Mouse (Mus musculus) embryonic facial prominence, embryonic 14.5 days (tissue): Measurements from ENCODE around the gene Atp6v1fnb. TPM values are rescaled to one million over a fixed set of nuclear protein-coding genes. Genes with fewer than 3 reads are reported as not detected.

Experiments used
- ATAC-seq: fragments of 200-750 bp; cut with Nextera tagmentation; 2 replicates; pipeline ENCODE4 v1.8.0; 2017; ENCODE audit warnings: low read depth, moderate number of reproducible peaks, moderate TSS enrichment
- DNase-seq: peaks from one replicate; pipeline ENCODE4 v3.0.0-alpha.2; 2015; ENCODE audit warnings: low spot score
- H3K27ac ChIP-seq: fragments of 300-500 bp; sonication (generic); replicated peaks from 2 replicates; pipeline ENCODE4 v1.5.1; 2014; ENCODE audit warnings: low read depth, mild to moderate bottlenecking, low read length, moderate library complexity
- H3K27me3 ChIP-seq: fragments of 300-500 bp; sonication (generic); replicated peaks from 2 replicates; pipeline ENCODE4 v1.6.1; 2014; ENCODE audit warnings: low read length; ENCODE audit not compliant: control insufficient read depth, insufficient read depth
- H3K36me3 ChIP-seq: fragments of 300-500 bp; sonication (generic); 2 replicates; pipeline ENCODE4 v1.6.1; 2014; ENCODE audit warnings: low read length, mixed read lengths; ENCODE audit not compliant: control insufficient read depth, insufficient read depth
- H3K4me1 ChIP-seq: fragments of 300-500 bp; sonication (generic); 2 replicates; pipeline ENCODE4 v1.6.1; 2014; ENCODE audit warnings: antibody characterized with exemption, low read length; ENCODE audit not compliant: control insufficient read depth, insufficient read depth
- H3K4me2 ChIP-seq: fragments of 300-500 bp; sonication (generic); 2 replicates; pipeline ENCODE4 v1.6.1; 2014; ENCODE audit warnings: low read depth, mild to moderate bottlenecking, low read length, moderate library complexity, mixed read lengths
- H3K4me3 ChIP-seq: fragments of 300-500 bp; sonication (generic); 2 replicates; pipeline ENCODE4 v1.5.1; 2014; ENCODE audit warnings: low read depth, mild to moderate bottlenecking, low read length
- H3K9ac ChIP-seq: fragments of 300-500 bp; sonication (generic); 2 replicates; pipeline ENCODE4 v1.6.1; 2014; ENCODE audit warnings: low read depth, mild to moderate bottlenecking, low read length, moderate library complexity, mixed read lengths
- H3K9me3 ChIP-seq: fragments of 300-500 bp; sonication (generic); 2 replicates; pipeline ENCODE4 v1.6.1; 2016; ENCODE audit warnings: low read length; ENCODE audit not compliant: control insufficient read depth
- WGBS: fragments of 180-500 bp; shearing (Covaris S2); extraction: QIAGEN DNeasy Blood & Tissue Kit; methylation state at CpG from one replicate; pipeline ENCODE4 v1.1.7; 2014; 5-methylcytosine and 5-hydroxymethylcytosine counted together
- polyA plus RNA-seq: library from polyadenylated mRNA; unstranded; fragments of >200 nt; fragmentation: Nextera tagmentation; extraction: Ambion mirVana; gene quantifications from 2 replicates; pipeline ENCODE4 v1.2.1, GENCODE M21; 2014

Gene Atp6v1fnb
- polyA plus RNA-seq, 1 experiment from 2014 or later, result not detected

DNA sequence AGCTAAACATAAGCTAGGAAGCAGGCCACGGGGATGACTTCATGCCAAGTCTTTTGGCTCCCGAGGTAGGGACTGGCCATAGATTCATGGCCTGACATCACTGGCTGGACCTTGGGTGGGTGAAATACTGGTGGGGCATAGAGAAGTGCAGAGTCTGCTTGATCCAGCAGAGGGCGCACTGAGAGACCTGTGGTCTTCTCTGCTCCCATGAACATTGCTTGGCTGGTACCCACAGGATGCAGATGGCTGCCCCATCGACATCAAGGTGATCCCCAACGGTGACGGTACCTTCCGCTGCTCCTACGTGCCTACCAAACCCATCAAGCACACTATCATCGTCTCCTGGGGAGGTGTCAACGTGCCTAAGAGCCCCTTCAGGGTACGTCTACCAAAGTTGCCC, 26.5 kb upstream of the Atp6v1fnb start:
- DNase-seq (no peak), ATAC-seq (no peak)
- peaks cover 94% of the 10 kb centered on the region for H3K36me3 ChIP-seq
- H3K4me3 ChIP-seq, result no peak overlapping the region
- H3K4me2 ChIP-seq, result no peak overlapping the region
- 77% methylated on average over 11 of the region's 11 CpGs for WGBS
- no peaks in the 10 kb centered on the region for H3K9me3 ChIP-seq
- no peaks in the 10 kb centered on the region for H3K4me1 ChIP-seq
- H3K27ac ChIP-seq, result no peak overlapping the region
- H3K27me3 ChIP-seq, result no peaks in the 10 kb centered on the region
- no peak overlapping the region for H3K9ac ChIP-seq

DNA sequence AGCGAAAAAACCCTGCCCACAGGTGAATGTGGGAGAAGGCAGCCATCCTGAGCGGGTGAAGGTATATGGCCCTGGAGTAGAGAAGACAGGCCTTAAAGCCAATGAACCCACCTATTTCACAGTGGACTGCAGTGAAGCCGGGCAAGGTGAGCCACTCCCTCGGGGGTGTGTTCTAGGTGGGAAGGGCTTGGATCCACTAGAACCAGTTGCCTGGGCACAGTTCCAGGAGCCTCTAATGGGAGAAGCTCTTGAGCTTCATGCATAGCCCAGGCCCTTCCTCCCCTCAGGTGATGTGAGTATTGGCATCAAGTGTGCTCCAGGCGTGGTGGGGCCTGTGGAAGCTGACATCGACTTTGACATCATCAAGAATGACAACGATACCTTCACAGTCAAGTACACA, 25.9 kb upstream of the Atp6v1fnb start:
- Histone ChIP-seq H3K4me3 (no peak overlapping the region), H3K9ac (no peak overlapping the region), H3K36me3 (peaks cover 92% of the 10 kb centered on the region), H3K27ac (no peak overlapping the region), H3K27me3 (no peaks in the 10 kb centered on the region), H3K4me2 (no peak overlapping the region), H3K9me3 (no peaks in the 10 kb centered on the region), H3K4me1 (no peaks in the 10 kb centered on the region)
- ATAC-seq, result no peak
- DNase-seq, result no peak
- 96% methylated on average over 6 of the region's 7 CpGs for WGBS

DNA sequence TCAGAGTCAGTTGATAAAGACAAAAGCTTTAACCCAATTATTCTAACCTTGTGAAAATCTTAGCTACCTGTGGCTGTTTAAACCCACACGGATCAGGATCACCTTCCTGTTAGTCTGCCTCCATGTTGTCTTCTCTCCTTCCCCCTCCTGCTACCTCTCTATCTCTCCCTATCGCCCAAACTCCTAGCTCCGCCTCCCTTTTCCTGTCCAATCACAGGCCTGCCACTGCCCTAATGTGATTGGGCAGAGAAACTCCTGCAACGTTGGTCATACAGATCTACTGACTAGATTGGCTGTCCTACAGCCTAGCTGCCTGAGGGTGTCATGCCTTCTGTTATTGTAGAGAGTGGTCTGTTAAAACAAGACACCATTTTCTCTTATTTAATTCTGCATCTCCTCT, 21.4 kb upstream of the Atp6v1fnb start:
- DNase-seq, result no peak
- no peak overlapping the region for H3K9ac ChIP-seq
- no peak for ATAC-seq
- WGBS, result 33% methylated on average over 4 of the region's 4 CpGs
- no peak overlapping the region for H3K27ac ChIP-seq
- H3K4me3 ChIP-seq, result no peak overlapping the region
- no peaks in the 10 kb centered on the region for H3K9me3 ChIP-seq
- no peaks in the 10 kb centered on the region for H3K4me1 ChIP-seq
- H3K27me3 ChIP-seq, result no peaks in the 10 kb centered on the region
- no peak overlapping the region for H3K4me2 ChIP-seq
- peaks cover 89% of the 10 kb centered on the region for H3K36me3 ChIP-seq

DNA sequence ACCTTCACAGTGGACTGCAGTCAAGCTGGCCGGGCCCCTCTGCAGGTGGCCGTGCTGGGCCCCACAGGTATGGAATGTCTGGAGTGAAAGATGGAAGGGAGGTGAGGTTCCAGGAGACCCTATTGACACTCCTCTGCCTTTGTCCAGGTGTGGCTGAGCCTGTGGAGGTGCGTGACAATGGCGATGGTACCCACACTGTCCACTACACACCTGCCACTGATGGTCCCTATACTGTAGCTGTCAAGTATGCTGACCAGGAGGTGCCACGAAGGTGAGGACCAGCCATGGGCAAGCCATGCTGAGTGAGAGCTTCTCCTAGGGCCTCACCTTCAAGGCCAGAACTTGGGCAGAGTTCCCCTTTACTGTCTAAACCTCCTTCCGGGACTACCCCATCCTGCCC, 20.6 kb upstream of the Atp6v1fnb start:
- H3K9me3 ChIP-seq, result no peaks in the 10 kb centered on the region
- 92% methylated on average over 4 of the region's 6 CpGs for WGBS
- DNase-seq (no peak), ATAC-seq (no peak)
- no peak overlapping the region for H3K27ac ChIP-seq
- no peaks in the 10 kb centered on the region for H3K27me3 ChIP-seq
- H3K36me3 ChIP-seq, result peaks cover 89% of the 10 kb centered on the region
- H3K9ac ChIP-seq, result no peak overlapping the region
- H3K4me3 ChIP-seq, result no peak overlapping the region
- no peak overlapping the region for H3K4me2 ChIP-seq
- no peaks in the 10 kb centered on the region for H3K4me1 ChIP-seq

DNA sequence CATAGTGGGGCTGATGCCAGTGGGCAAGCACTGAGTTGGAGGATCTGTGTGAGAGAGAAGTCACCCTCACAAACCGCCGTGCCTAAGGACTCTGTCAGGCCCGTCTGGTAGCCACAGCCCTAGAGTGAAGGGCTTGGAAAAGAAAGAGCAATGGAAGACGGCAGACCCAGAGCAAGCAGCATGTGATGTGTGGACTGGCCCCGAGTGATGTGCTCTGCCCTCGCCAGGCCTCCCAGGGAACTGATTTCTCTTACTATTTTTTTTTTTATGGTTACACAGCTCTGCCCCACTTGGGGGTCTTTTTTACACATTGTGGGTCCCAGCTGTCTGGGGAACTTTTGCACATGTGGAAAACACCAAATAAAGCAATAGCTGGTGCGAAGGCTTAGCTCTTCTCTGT, 9.7 kb upstream of the Atp6v1fnb start:
- no peaks in the 10 kb centered on the region for H3K9me3 ChIP-seq
- H3K36me3 ChIP-seq, result peaks cover 41% of the 10 kb centered on the region
- 54% methylated on average over 7 of the region's 7 CpGs for WGBS
- H3K4me1 ChIP-seq, result no peaks in the 10 kb centered on the region
- no peak for DNase-seq
- H3K27me3 ChIP-seq, result no peaks in the 10 kb centered on the region
- no peak overlapping the region for H3K9ac ChIP-seq
- H3K4me3 ChIP-seq, result no peak overlapping the region
- no peak for ATAC-seq
- H3K4me2 ChIP-seq, result no peak overlapping the region
- no peak overlapping the region for H3K27ac ChIP-seq

DNA sequence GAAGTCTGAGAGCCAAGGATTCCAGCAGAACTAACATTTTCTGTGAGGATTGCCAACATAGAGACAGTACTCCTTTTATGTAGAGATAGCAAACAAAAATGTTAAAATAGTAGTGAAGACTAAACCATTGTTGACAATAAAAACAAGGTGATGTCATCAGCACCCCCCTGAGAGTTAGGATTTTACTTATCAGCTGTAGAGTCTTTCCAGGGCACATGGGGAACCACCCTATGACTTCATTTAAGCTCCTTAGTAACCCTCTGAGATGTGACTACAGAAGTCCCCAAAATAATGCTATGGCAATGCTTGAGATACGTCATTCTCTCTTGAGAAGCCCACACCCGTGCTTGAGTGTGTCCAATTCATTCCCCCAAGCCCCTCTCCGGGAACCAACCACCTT, 7.8 kb upstream of the Atp6v1fnb start:
- ATAC-seq, result no peak
- peaks cover 24% of the 10 kb centered on the region for H3K36me3 ChIP-seq
- 67% methylated on average over 3 of the region's 3 CpGs for WGBS
- H3K4me1 ChIP-seq, result peaks cover 3% of the 10 kb centered on the region; the same call in 1 of the 2 replicates
- H3K27ac ChIP-seq, result no peak overlapping the region
- no peaks in the 10 kb centered on the region for H3K9me3 ChIP-seq
- H3K4me2 ChIP-seq, result no peak overlapping the region
- no peak for DNase-seq
- no peak overlapping the region for H3K4me3 ChIP-seq
- H3K9ac ChIP-seq, result no peak overlapping the region
- no peaks in the 10 kb centered on the region for H3K27me3 ChIP-seq

DNA sequence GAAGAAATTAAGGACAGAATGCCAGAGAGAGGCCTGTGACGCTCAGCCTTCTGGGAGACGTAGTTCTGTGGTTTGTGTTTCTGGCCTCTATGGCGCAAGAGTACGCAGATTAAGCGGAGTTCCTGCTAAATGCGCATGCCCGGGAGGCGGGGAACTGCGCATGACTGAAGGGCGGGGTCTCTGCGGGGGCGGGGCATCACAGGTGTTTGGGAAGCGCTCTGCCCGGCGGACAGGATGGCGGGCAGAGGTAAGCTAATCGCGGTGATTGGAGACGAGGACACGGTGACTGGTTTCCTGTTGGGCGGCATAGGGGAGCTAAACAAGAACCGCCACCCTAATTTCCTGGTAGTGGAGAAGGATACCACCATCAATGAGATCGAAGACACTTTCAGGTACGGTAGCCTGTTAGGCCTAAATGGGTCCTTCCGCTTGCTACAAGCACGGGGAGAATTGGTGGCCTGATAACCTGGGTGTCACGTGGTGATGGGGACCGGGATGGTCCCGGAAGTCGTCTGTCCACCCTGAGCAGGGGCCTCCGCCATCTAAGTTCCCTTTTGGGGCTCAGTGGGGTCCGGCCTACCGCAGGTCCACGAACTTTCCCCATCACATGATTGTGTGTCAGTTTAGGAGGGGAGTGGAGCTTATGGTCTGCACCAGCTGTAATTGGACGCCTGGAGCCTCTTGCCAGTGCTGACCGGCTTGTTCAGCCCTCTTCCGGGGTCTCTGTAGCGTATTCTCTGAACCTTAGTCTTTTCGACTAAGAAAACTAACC, 3.5 kb upstream of the Atp6v1fnb start, which contains the start of gene Atp6v1f:
Atp6v1f (plus strand) TSS at position 136 of the 772 bp plus-strand sequence.
- Histone ChIP-seq H3K27ac (no peak within 1 kb of the TSS; the same call in 1 of the 2 replicates), H3K9me3 (no peaks in the 10 kb centered on the region)
- WGBS, result under 1% methylated on average over 39 of the region's 39 CpGs

DNA sequence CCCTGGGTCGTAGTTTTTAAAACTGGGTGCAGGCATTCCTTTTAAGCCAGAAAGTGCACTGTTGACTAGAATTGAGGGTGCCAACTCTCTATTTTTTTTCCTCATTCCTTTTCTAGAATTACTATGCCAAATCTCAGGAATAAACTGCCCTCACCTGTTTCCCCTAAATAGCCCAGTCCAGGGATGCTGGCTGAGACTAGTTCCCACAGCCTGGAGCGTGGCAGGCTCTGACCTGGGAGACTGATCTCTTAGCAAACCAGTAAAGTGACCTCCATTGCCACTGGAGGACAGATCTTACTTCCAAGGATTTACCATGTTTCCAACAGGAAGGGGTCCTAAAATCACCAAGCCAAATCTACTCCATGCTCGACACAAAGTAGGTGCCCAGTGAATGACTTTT, 2.4 kb upstream of the Atp6v1fnb start:
- H3K4me1 ChIP-seq, result peaks cover 13% of the 10 kb centered on the region
- peaks cover 15% of the 10 kb centered on the region for H3K36me3 ChIP-seq
- no peaks in the 10 kb centered on the region for H3K9me3 ChIP-seq
- peak overlapping the region; percentile 72 for H3K4me2 ChIP-seq
- peak overlapping the region; percentile 60 for H3K4me3 ChIP-seq
- no peak for ATAC-seq
- H3K27ac ChIP-seq, result no peak overlapping the region
- no peak overlapping the region; the same call in 1 of the 2 replicates for H3K9ac ChIP-seq
- DNase-seq, result no peak
- WGBS, result 86% methylated on average over 3 of the region's 3 CpGs
- H3K27me3 ChIP-seq, result no peaks in the 10 kb centered on the region

More for the DNA sequence above, 3.5 kb upstream of the Atp6v1fnb start, which contains the start of gene Atp6v1f:
- H3K9ac ChIP-seq, result peak within 1 kb of the TSS; percentile 68
- H3K4me2 ChIP-seq, result peak within 1 kb of the TSS; percentile 72
- H3K36me3 ChIP-seq, result peaks cover 15% of the 10 kb centered on the region
- DNase-seq (peak; percentile 98), ATAC-seq (peak; percentile 96)
- H3K27me3 ChIP-seq, result no peaks in the 10 kb centered on the region
- H3K4me3 ChIP-seq, result peak within 1 kb of the TSS; percentile 60
- peaks cover 9% of the 10 kb centered on the region for H3K4me1 ChIP-seq
